Mouse (Mus musculus): ENCODE measurements around the gene Tpo.

Tpo gene

GRCm38 (mm10) chr12:30132524-30132923, at the start of gene Tpo:
Gene Tpo, minus strand, starts transcription at chr12:30132624.
- no peak for DNase-seq (ENCODE audit: low read depth, low spot score)

- no peak for DNase-seq (ENCODE audit: low read depth, low spot score)
Observed at GRCm38 (mm10) chr12:30181721-30182120, 49.3 kb upstream of the Tpo start.

DNA sequence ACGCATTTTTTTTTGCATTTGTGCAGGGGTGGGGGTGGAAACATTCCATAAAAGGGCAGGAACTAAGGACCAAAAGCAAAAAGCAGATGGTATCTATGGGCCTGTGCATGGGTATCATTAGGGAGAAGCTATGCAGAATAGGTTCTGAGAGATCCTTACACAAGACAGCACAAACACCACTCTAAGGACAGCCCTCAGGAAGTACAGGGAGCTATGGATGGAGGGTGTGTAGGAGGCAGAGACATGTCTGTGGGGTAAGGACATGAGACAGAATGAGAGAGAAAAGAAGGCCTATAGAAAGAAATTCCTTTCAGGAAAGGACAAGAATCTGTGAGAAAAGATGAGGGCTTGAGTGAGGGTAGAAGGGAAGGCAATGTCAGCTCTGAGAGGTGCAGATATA, 47.2 kb upstream of the Tpo start:
- no peak for DNase-seq (ENCODE audit: low read depth, low spot score)

DNA sequence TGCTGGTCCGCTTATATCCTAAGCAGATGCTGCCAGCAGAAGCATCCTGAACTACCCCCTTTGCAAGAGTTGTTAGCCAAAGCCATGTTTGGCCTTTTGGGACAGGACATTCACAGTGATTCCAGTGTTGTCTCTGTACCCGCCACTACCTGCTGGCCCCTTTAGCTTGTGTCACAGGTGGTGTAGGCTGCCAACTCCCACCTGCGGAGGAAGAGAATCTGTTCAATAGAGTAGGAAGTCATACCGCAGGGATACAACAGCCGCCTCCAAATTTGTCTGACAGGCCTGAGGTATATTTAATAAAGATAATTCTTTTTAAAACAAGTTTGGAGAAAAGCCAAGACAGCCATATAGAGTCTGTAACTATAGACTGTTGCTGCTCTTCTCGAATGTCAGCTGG, 45.5 kb upstream of the Tpo start:
- no peak for DNase-seq (ENCODE audit: low read depth, low spot score)

DNA sequence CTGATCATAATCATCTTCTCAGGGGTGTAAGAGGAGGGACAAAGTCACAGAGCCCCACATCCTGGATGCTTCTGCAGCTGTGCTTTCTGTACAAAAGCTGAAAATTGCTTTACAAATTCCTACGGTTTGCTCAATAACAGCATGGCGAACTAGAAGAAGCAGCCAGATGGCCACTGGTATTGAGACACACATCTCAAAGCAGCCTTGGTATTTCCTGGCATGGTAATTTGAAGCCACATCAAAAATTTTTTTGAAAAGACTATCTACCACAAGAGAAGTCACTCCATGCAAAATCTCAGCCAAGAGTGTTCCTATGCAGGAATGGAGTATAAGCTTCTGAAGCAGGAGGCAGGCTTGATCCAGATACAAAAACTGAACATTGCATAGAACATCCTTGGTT, 45.1 kb upstream of the Tpo start:
- no peak for DNase-seq (ENCODE audit: low read depth, low spot score)

DNA sequence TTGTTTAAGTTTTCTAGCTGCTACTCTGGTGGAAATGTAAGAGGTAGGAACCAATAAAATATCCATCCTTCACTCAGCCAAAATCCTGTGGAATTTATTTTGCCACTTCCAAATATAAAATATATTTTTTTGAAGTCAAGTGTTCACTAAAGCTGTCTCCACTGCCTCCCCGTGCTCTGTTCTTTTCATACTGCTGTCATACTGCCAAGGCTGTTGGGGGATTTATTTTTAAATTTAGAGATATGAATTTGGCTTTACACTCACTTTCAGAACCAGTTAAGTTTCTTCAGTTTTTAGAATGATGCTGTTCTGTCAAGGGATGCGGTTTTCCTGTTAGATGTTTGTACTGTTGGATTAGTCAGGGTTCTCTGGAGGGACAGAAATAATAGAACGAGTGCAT, 36.1 kb upstream of the Tpo start:
- no peak for DNase-seq (ENCODE audit: low read depth, low spot score)

GRCm38 (mm10) chr12:30164538-30164937, 32.1 kb upstream of the Tpo start:
- no peak for DNase-seq (ENCODE audit: low read depth, low spot score)

- no peak for DNase-seq (ENCODE audit: low read depth, low spot score)
Observed at GRCm38 (mm10) chr12:30164005-30164404, 31.6 kb upstream of the Tpo start.

- DNase-seq (ENCODE audit: low read depth, low spot score): no peak
Observed at GRCm38 (mm10) chr12:30161731-30162406, 29.4 kb upstream of the Tpo start.

- DNase-seq (ENCODE audit: low read depth, low spot score): no peak
Observed at GRCm38 (mm10) chr12:30160475-30160874, 28.1 kb upstream of the Tpo start.

GRCm38 (mm10) chr12:30159788-30160187, 27.4 kb upstream of the Tpo start:
- no peak for DNase-seq (ENCODE audit: low read depth, low spot score)

GRCm38 (mm10) chr12:30154079-30154673, 21.8 kb upstream of the Tpo start:
- DNase-seq (ENCODE audit: low read depth, low spot score): no peak

GRCm38 (mm10) chr12:30142085-30142484, 9.7 kb upstream of the Tpo start:
- peak; percentile 47 for DNase-seq (ENCODE audit: low read depth, low spot score)

DNA sequence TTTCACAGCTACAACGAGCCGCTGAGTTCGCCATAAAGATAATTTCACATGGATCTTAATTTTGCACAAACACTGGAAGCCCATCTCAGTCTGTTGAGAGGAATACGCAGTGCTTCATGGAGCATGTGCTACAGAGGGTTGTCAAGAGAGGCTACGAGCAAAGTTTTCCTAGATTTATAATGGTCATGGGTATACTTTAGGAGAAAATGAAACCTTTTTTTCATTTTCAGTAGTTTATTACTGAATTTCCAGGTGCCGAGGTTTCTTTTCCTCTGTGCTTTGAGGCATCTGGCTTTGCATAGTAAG, 3.1 kb downstream of the Tpo start:
- no peak for DNase-seq (ENCODE audit: low read depth, low spot score)

- DNase-seq (ENCODE audit: low read depth, low spot score): peak; percentile 79
Observed at GRCm38 (mm10) chr12:30128561-30129410, 3.6 kb downstream of the Tpo start.

- no peak for DNase-seq (ENCODE audit: low read depth, low spot score)
Observed at GRCm38 (mm10) chr12:30122347-30122746, 10.1 kb downstream of the Tpo start.

DNA sequence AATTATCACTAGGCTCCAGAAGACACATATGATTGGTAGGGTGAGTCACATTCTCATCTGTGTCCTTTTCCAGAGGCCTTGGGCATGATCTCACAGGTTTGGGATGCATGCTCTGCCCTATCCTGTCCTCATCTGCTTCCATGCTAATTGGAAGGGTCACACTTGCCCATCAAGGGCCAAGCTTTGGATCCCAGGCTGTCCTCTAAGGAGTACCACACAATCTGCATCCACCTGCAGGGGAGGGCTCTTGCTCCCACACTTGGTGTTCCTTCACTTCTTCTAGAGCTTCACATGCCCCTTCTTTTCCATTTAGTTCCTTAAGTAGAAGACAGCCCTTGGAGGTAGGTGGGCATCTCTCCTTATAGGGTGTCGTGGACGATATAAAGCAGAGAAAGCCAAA, 20.2 kb downstream of the Tpo start:
- no peak for DNase-seq (ENCODE audit: low read depth, low spot score)

- DNase-seq (ENCODE audit: low read depth, low spot score): peak; percentile 79
Observed at GRCm38 (mm10) chr12:30109646-30110605, 22.5 kb downstream of the Tpo start.

- peak; percentile 88 for DNase-seq (ENCODE audit: low read depth, low spot score)
Observed at GRCm38 (mm10) chr12:30102891-30103565, 29.4 kb downstream of the Tpo start.

DNA sequence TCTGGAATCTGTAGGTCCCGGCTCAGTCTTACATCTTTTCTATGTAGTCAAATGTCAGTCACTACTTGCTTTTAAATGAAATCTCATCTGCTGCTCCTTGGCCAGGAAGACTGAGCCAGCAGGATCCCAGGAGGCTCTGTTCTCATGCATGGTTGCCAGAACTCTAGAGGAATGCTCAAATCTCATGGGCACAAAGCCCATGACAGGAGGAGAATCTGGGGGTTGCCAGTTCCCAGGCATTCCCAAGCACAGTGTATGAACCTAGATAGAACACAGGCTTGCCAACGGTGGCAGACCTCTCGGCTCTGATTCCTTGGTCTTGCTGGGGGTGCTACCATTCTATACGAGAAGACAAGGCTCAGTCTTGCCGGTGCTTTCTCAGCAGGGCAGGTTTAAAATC, 40.3 kb downstream of the Tpo start:
- no peak for DNase-seq (ENCODE audit: low read depth, low spot score)

- DNase-seq (ENCODE audit: low read depth, low spot score): no peak
Observed at GRCm38 (mm10) chr12:30083971-30084370, 48.5 kb downstream of the Tpo start.

Measured in ZHBTc4 (cell line).